Comparison of ENCODE assay signal across 8 mouse cellular contexts in the genomic region with DNA sequence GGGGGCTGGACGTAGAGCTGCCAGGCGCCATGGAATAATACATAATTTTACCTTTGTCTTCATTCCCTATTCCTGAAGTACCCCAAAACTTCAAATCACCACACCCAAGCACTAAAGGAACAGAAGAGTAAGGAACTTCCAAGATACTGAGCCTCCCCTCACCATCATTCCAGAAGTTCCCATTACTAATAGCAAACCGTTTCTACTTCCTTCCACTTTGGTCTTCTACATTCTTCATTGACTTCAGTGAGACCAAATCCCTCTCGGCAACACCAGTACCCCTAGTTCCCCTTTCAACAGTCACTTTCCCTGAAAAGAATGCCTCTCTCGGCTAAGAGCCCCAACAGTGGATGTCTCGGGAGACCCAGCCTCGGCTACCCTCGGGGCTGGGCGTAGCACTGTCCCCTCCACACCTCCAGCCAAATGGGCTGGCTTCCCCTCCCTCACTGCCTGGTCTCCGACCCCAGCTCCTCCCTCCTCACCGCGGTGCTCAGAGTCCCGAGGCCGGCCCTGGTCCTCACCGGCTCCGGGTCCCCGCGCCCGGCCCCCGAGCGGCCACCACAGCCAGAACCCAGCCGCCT. TPM values are rescaled to one million over a fixed set of nuclear protein-coding genes. Genes with fewer than 3 reads are reported as not detected.
DNase-seq lines count a peak whose midpoint lies in the region; ATAC-seq and TF ChIP-seq lines count a peak whose summit lies in the region.

No protein-coding gene starts in this region.

- no peak; the same call in 1 of the 2 replicates for ATAC-seq in heart, embryonic 16.5 days (replicated peaks; ENCODE audit: extremely low read depth, insufficient read depth, low FRiP score)
- peak; percentile 27 for ATAC-seq in Patski
- ATAC-seq in hindbrain, embryonic 13.5 days (ENCODE audit: low FRiP score): no peak
- ATAC-seq in midbrain, embryonic 15.5 days (replicated peaks): no peak

- H3K9me3 ChIP-seq in heart, embryonic 16.5 days (replicated peaks; ENCODE audit: control insufficient read depth, low read length): no peaks in the 10 kb centered on the region
- no peaks in the 10 kb centered on the region for H3K9me3 ChIP-seq in hindbrain, embryonic 13.5 days
- H3K9me3 ChIP-seq in midbrain, embryonic 15.5 days: no peaks in the 10 kb centered on the region

- WGBS in heart, embryonic 16.5 days: under 1% methylated on average over 22 of the region's 22 CpGs
- WGBS in hindbrain, embryonic 13.5 days: 2% methylated on average over 22 of the region's 22 CpGs
- WGBS in midbrain, embryonic 15.5 days: 2% methylated on average over 22 of the region's 22 CpGs

- peak overlapping the region; percentile 98 for H3K27ac ChIP-seq in heart, embryonic 16.5 days (ENCODE audit: low read length)
- H3K27ac ChIP-seq in hindbrain, embryonic 13.5 days: peak overlapping the region; percentile 97
- peak overlapping the region; percentile 94 for H3K27ac ChIP-seq in midbrain, embryonic 15.5 days

- TF ChIP-seq CTCF in Patski (IDR thresholded peaks at IDR 0.05): no peak

- H3K4me3 ChIP-seq in heart, embryonic 16.5 days (ENCODE audit: low read length): peak overlapping the region; percentile 93
- H3K4me3 ChIP-seq in hindbrain, embryonic 13.5 days: peak overlapping the region; percentile 94
- peak overlapping the region; percentile 88 for H3K4me3 ChIP-seq in midbrain, embryonic 15.5 days

- H3K4me2 ChIP-seq in heart, embryonic 16.5 days (ENCODE audit: low read depth, low read length): peak overlapping the region; percentile 68
- peak overlapping the region; percentile 73 for H3K4me2 ChIP-seq in hindbrain, embryonic 13.5 days
- peak overlapping the region; percentile 72 for H3K4me2 ChIP-seq in midbrain, embryonic 15.5 days

- no peak for DNase-seq in heart, adult 18-20 months
- no peak for DNase-seq in Patski (ENCODE audit: low read depth, low spot score)
- DNase-seq in right cerebral cortex, postnatal 36 days (ENCODE audit: low spot score in 2 of 2): no peak
- DNase-seq in thymus, postnatal 25 days: no peak
- no peak for DNase-seq in thymus, postnatal 10 days (ENCODE audit: low spot score in 2 of 2)

- H3K4me1 ChIP-seq in heart, embryonic 16.5 days (ENCODE audit: control insufficient read depth, insufficient read depth, low read length): peaks cover 20% of the 10 kb centered on the region
- H3K4me1 ChIP-seq in hindbrain, embryonic 13.5 days (replicated peaks): peaks cover 11% of the 10 kb centered on the region
- H3K4me1 ChIP-seq in midbrain, embryonic 15.5 days: peaks cover 13% of the 10 kb centered on the region

- H3K36me3 ChIP-seq in heart, embryonic 16.5 days (ENCODE audit: control insufficient read depth, insufficient read depth): peaks cover 15% of the 10 kb centered on the region
- peaks cover 3% of the 10 kb centered on the region for H3K36me3 ChIP-seq in hindbrain, embryonic 13.5 days
- H3K36me3 ChIP-seq in midbrain, embryonic 15.5 days (replicated peaks): no peaks in the 10 kb centered on the region

- H3K9ac ChIP-seq in heart, embryonic 16.5 days (ENCODE audit: low read length): peak overlapping the region; percentile 96
- H3K9ac ChIP-seq in hindbrain, embryonic 13.5 days: peak overlapping the region; percentile 98
- H3K9ac ChIP-seq in midbrain, embryonic 15.5 days: peak overlapping the region; percentile 78

- no peaks in the 10 kb centered on the region for H3K27me3 ChIP-seq in heart, embryonic 16.5 days (ENCODE audit: control insufficient read depth, insufficient read depth, low read length)
- H3K27me3 ChIP-seq in Patski: no peaks in the 10 kb centered on the region
- no peaks in the 10 kb centered on the region for H3K27me3 ChIP-seq in hindbrain, embryonic 13.5 days
- H3K27me3 ChIP-seq in midbrain, embryonic 15.5 days (replicated peaks): no peaks in the 10 kb centered on the region

- in situ Hi-C loops in Patski (cut with MboI; ENCODE audit: low pct_unique_long_range_greater_than_20kb): no loop called here

- CTCF ChIA-PET in Patski (lab: Charles Lee): no interaction called here

- POLR2A ChIA-PET in Patski (lab: Charles Lee): interaction anchor here (1.2 kb wide), 1 partner anchor 52 kb away, joined by 4 read pairs; a partner anchor contains a TSS

RNA-seq across cellular contexts. Expression of a gene that starts 0.6 kb away (rescaled TPM):
- polyA plus RNA-seq in heart, embryonic 16.5 days (2015; fragmentation: Nextera tagmentation; extraction: Ambion mirVana): 69.8 and 73.5 TPM in 2 replicates
- total RNA-seq in heart, adult 18-20 months (2021): 10 to 100 TPM; 76.5 to 84.4 TPM
- polyA plus RNA-seq in Patski (2021): 93.3 TPM
- 99.1 and 101 TPM in 2 replicates for polyA plus RNA-seq in hindbrain, embryonic 13.5 days (2015; fragmentation: Nextera tagmentation; extraction: Ambion mirVana)
- 122 and 123 TPM in 2 replicates for polyA plus RNA-seq in midbrain, embryonic 15.5 days (2015; fragmentation: Nextera tagmentation; extraction: Ambion mirVana)

RNA-seq across cellular contexts. Expression of a gene that starts 8.5 kb away (rescaled TPM):
- 1.7 and 2.8 TPM in 2 replicates for polyA plus RNA-seq in heart, embryonic 16.5 days (2015; fragmentation: Nextera tagmentation; extraction: Ambion mirVana)
- 1 to 10 TPM in 1 of 2 experiments, under 1 TPM in 1; 0.65 to 1.1 TPM for total RNA-seq in heart, adult 18-20 months (2021)
- 1.1 TPM for polyA plus RNA-seq in Patski (2021)
- polyA plus RNA-seq in hindbrain, embryonic 13.5 days (2015; fragmentation: Nextera tagmentation; extraction: Ambion mirVana): 0.32 and 0.70 TPM in 2 replicates
- 0.54 and 0.88 TPM in 2 replicates for polyA plus RNA-seq in midbrain, embryonic 15.5 days (2015; fragmentation: Nextera tagmentation; extraction: Ambion mirVana)

RNA-seq across cellular contexts. Expression of a gene that starts 9.3 kb away (rescaled TPM):
- 90.7 and 93.6 TPM in 2 replicates for polyA plus RNA-seq in heart, embryonic 16.5 days (2015; fragmentation: Nextera tagmentation; extraction: Ambion mirVana)
- 1 to 10 TPM; 8.2 to 9.1 TPM for total RNA-seq in heart, adult 18-20 months (2021)
- 30.2 TPM for polyA plus RNA-seq in Patski (2021)
- 26.0 and 26.7 TPM in 2 replicates for polyA plus RNA-seq in hindbrain, embryonic 13.5 days (2015; fragmentation: Nextera tagmentation; extraction: Ambion mirVana)
- 15.1 and 18.6 TPM in 2 replicates for polyA plus RNA-seq in midbrain, embryonic 15.5 days (2015; fragmentation: Nextera tagmentation; extraction: Ambion mirVana)

RNA-seq across cellular contexts. Expression of a gene that starts 21.6 kb away (rescaled TPM):
- 15.0 and 15.3 TPM in 2 replicates for polyA plus RNA-seq in heart, embryonic 16.5 days (2015; fragmentation: Nextera tagmentation; extraction: Ambion mirVana)
- total RNA-seq in heart, adult 18-20 months (2021): 10 to 100 TPM; 22.3 to 28.2 TPM
- polyA plus RNA-seq in Patski (2021): 15.2 TPM
- 14.4 and 14.6 TPM in 2 replicates for polyA plus RNA-seq in hindbrain, embryonic 13.5 days (2015; fragmentation: Nextera tagmentation; extraction: Ambion mirVana)
- 14.3 and 16.7 TPM in 2 replicates for polyA plus RNA-seq in midbrain, embryonic 15.5 days (2015; fragmentation: Nextera tagmentation; extraction: Ambion mirVana)

RNA-seq across cellular contexts. Expression of a gene that starts 49.2 kb away (rescaled TPM):
- polyA plus RNA-seq in heart, embryonic 16.5 days (2015; fragmentation: Nextera tagmentation; extraction: Ambion mirVana): 9.5 and 12.3 TPM in 2 replicates
- 10 to 100 TPM; 11.5 to 16.1 TPM for total RNA-seq in heart, adult 18-20 months (2021)
- polyA plus RNA-seq in Patski (2021): 9.9 TPM
- 6.5 and 7.0 TPM in 2 replicates for polyA plus RNA-seq in hindbrain, embryonic 13.5 days (2015; fragmentation: Nextera tagmentation; extraction: Ambion mirVana)
- 7.6 and 7.8 TPM in 2 replicates for polyA plus RNA-seq in midbrain, embryonic 15.5 days (2015; fragmentation: Nextera tagmentation; extraction: Ambion mirVana)
